ENCODE assay signal across 9 mouse cellular contexts in genomic region chr16:72215360-72216013, GRCm38 (mm10).
DNase-seq lines count a peak whose midpoint lies in the region; ATAC-seq lines count a peak whose summit lies in the region.
"Had no signal": no experiment of that assay in that cellular context is flagged by ENCODE, and none has a peak within 500 bp of the region (broad histone marks: within the 10 kb centered on the region; RNA-seq: fewer than 3 reads in every experiment).

No protein-coding gene starts in this region.

- no peaks in the 10 kb centered on the region for H3K4me1 ChIP-seq in liver, embryonic 12.5 days
- peaks cover 3% of the 10 kb centered on the region; the same call in 1 of the 2 replicates for H3K4me1 ChIP-seq in heart, embryonic 15.5 days (replicated peaks)
- no peaks in the 10 kb centered on the region for H3K4me1 ChIP-seq in liver, embryonic 11.5 days (replicated peaks; ENCODE audit: control insufficient read depth, insufficient read depth, low read length)

- H3K36me3 ChIP-seq in liver, embryonic 12.5 days: no peaks in the 10 kb centered on the region
- no peaks in the 10 kb centered on the region for H3K36me3 ChIP-seq in heart, embryonic 15.5 days
- no peaks in the 10 kb centered on the region for H3K36me3 ChIP-seq in liver, embryonic 11.5 days (ENCODE audit: control insufficient read depth, insufficient read depth, low read length)

- peak; percentile 28 for DNase-seq in liver
- DNase-seq in embryo, embryonic 10 days (ENCODE audit: low spot score): peak; percentile 82
- peak; percentile 17 to 78 for DNase-seq in kidney, postnatal 36 days
- no peak for DNase-seq in liver, embryonic 11.5 days (ENCODE audit: low spot score)
- peak; percentile 20 for DNase-seq in ovary, postnatal 36 days (ENCODE audit: low spot score)

- no peak overlapping the region for H3K27ac ChIP-seq in liver, embryonic 12.5 days
- no peak overlapping the region for H3K27ac ChIP-seq in heart, embryonic 15.5 days
- H3K27ac ChIP-seq in liver, embryonic 11.5 days (ENCODE audit: low read depth, low read length): no peak overlapping the region

- H3K4me2 ChIP-seq in liver, embryonic 12.5 days: no peak overlapping the region
- peak overlapping the region; percentile 38 for H3K4me2 ChIP-seq in heart, embryonic 15.5 days
- H3K4me2 ChIP-seq in liver, embryonic 11.5 days: peak overlapping the region; percentile 30; the same call in 1 of the 2 replicates

- WGBS in liver, embryonic 12.5 days (ENCODE audit: insufficient replicate concordance): 41% methylated on average over 15 of the region's 15 CpGs
- WGBS in heart, embryonic 15.5 days: 30% methylated on average over 15 of the region's 15 CpGs
- 46% methylated on average over 15 of the region's 15 CpGs for WGBS in liver, embryonic 11.5 days

- H3K4me3 ChIP-seq in liver, embryonic 12.5 days: no peak overlapping the region
- H3K4me3 ChIP-seq in heart, embryonic 15.5 days: 0 out of 2 replicates have a peak overlapping the region, but pooled peaks have one; percentile 9
- no peak overlapping the region for H3K4me3 ChIP-seq in liver, embryonic 11.5 days (ENCODE audit: low read depth, low read length)
- H3K4me3 ChIP-seq: myocyte had no signal

- H3K27me3 ChIP-seq in liver, embryonic 12.5 days (replicated peaks): no peaks in the 10 kb centered on the region
- no peaks in the 10 kb centered on the region for H3K27me3 ChIP-seq in heart, embryonic 15.5 days
- H3K27me3 ChIP-seq in liver, embryonic 11.5 days (replicated peaks; ENCODE audit: control insufficient read depth, insufficient read depth, low read length): no peaks in the 10 kb centered on the region

- no peak for ATAC-seq in liver, embryonic 12.5 days
- no peak for ATAC-seq in heart, embryonic 15.5 days (replicated peaks; ENCODE audit: insufficient number of reproducible peaks, insufficient read depth, low FRiP score, low read depth)
- no peak for ATAC-seq in liver, embryonic 11.5 days (replicated peaks; ENCODE audit: low FRiP score)
- no peak for ATAC-seq in megakaryocyte, adult 5-6 weeks (ENCODE audit: poor library complexity, severe bottlenecking)

- no peaks in the 10 kb centered on the region for H3K9me3 ChIP-seq in liver, embryonic 12.5 days (replicated peaks)
- H3K9me3 ChIP-seq in heart, embryonic 15.5 days (replicated peaks): no peaks in the 10 kb centered on the region
- no peaks in the 10 kb centered on the region for H3K9me3 ChIP-seq in liver, embryonic 11.5 days (ENCODE audit: control insufficient read depth, low read length)

- H3K9ac ChIP-seq in liver, embryonic 12.5 days: no peak overlapping the region
- H3K9ac ChIP-seq in heart, embryonic 15.5 days: no peak overlapping the region
- no peak overlapping the region for H3K9ac ChIP-seq in liver, embryonic 11.5 days (ENCODE audit: low read depth, low read length)
